Mouse (Mus musculus): ENCODE data around the gene Gm1043. TPM values are rescaled to one million over a fixed set of nuclear protein-coding genes. Genes with fewer than 3 reads are reported as not detected.

The Gm1043 gene
- polyA plus RNA-seq, 1 experiment from 2014 or later, result 0.03 TPM

- Histone ChIP-seq H3K4me2 (ENCODE audit: low read depth, low read length) (0 out of 2 replicates have a peak overlapping the region, but pooled peaks have one; percentile 10), H3K9me3 (ENCODE audit: control insufficient read depth, low read length) (no peaks in the 10 kb centered on the region), H3K4me3 (ENCODE audit: low read depth, low read length) (peak overlapping the region; percentile 41; the same call in 1 of the 2 replicates), H3K27ac (replicated peaks; ENCODE audit: low read depth, low read length) (no peak overlapping the region), H3K27me3 (replicated peaks; ENCODE audit: control insufficient read depth, insufficient read depth, low read length) (peaks cover 70% of the 10 kb centered on the region), H3K9ac (ENCODE audit: low read depth, low read length) (no peak overlapping the region), H3K4me1 (ENCODE audit: control insufficient read depth, insufficient read depth, low read length) (peaks cover 19% of the 10 kb centered on the region), H3K36me3 (ENCODE audit: control insufficient read depth, insufficient read depth, low read length) (no peaks in the 10 kb centered on the region)
- DNase-seq (ENCODE audit: low spot score) (peak; percentile 82), ATAC-seq (ENCODE audit: low read depth) (no peak)
- under 1% methylated on average over 19 of the region's 19 CpGs for WGBS
These were observed 158.2 kb downstream of the Gm1043 start for GRCm38 (mm10) chr5:37243169-37243886.

- no peak overlapping the region for H3K27ac ChIP-seq (replicated peaks; ENCODE audit: low read depth, low read length)
- no peak overlapping the region for H3K9ac ChIP-seq (ENCODE audit: low read depth, low read length)
- WGBS, result 3% methylated on average over 13 of the region's 13 CpGs
- no peaks in the 10 kb centered on the region for H3K9me3 ChIP-seq (ENCODE audit: control insufficient read depth, low read length)
- H3K4me3 ChIP-seq (ENCODE audit: low read depth, low read length), result no peak overlapping the region
- H3K4me1 ChIP-seq (ENCODE audit: control insufficient read depth, insufficient read depth, low read length), result peaks cover 19% of the 10 kb centered on the region
- H3K27me3 ChIP-seq (replicated peaks; ENCODE audit: control insufficient read depth, insufficient read depth, low read length), result peaks cover 70% of the 10 kb centered on the region
- no peak; the same call in 1 of the 2 replicates for ATAC-seq (ENCODE audit: low read depth)
- DNase-seq (ENCODE audit: low spot score), result peak; percentile 36
- peak overlapping the region; percentile 10; the same call in 1 of the 2 replicates for H3K4me2 ChIP-seq (ENCODE audit: low read depth, low read length)
- H3K36me3 ChIP-seq (ENCODE audit: control insufficient read depth, insufficient read depth, low read length), result no peaks in the 10 kb centered on the region
These were observed 159.0 kb downstream of the Gm1043 start for GRCm38 (mm10) chr5:37244161-37244560.

DNA sequence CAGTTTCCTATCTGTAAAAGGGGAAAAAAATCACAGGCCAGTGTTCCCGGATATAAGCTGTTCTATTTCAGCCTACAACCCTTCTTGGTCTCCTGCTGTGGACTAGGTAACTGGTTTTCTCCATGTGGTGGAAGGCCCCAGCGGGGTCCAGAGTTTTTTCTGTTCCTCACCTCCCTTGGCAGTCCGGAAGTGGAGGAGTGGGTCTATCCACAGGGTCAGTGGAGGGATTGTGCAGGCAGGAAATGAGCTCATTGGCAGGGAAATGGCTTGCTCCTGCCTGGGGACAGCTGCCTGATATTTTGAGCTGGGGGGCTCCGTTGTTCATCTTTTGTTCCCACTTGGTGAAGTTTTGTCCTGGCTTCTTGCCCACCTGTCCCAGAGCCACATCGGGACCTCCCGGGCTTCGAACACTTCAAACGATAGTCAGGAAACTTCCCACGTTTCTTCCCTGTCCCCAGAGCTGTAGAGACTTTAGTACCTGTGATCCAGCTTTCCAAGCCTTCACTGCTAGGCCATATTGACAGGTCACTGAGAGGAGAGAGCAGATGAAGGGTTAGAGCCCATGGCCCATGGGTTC, 159.6 kb downstream of the Gm1043 start:
- peaks cover 19% of the 10 kb centered on the region for H3K4me1 ChIP-seq (ENCODE audit: control insufficient read depth, insufficient read depth, low read length)
- no peaks in the 10 kb centered on the region for H3K36me3 ChIP-seq (ENCODE audit: control insufficient read depth, insufficient read depth, low read length)
- no peak overlapping the region for H3K9ac ChIP-seq (ENCODE audit: low read depth, low read length)
- no peak overlapping the region for H3K27ac ChIP-seq (replicated peaks; ENCODE audit: low read depth, low read length)
- DNase-seq (ENCODE audit: low spot score) (no peak), ATAC-seq (ENCODE audit: low read depth) (no peak)
- WGBS, result 37% methylated on average over 9 of the region's 9 CpGs
- H3K9me3 ChIP-seq (ENCODE audit: control insufficient read depth, low read length), result no peaks in the 10 kb centered on the region
- H3K4me2 ChIP-seq (ENCODE audit: low read depth, low read length), result peak overlapping the region; percentile 74; the same call in 1 of the 2 replicates
- H3K4me3 ChIP-seq (ENCODE audit: low read depth, low read length), result no peak overlapping the region; the same call in 1 of the 2 replicates
- peaks cover 69% of the 10 kb centered on the region for H3K27me3 ChIP-seq (replicated peaks; ENCODE audit: control insufficient read depth, insufficient read depth, low read length)

DNA sequence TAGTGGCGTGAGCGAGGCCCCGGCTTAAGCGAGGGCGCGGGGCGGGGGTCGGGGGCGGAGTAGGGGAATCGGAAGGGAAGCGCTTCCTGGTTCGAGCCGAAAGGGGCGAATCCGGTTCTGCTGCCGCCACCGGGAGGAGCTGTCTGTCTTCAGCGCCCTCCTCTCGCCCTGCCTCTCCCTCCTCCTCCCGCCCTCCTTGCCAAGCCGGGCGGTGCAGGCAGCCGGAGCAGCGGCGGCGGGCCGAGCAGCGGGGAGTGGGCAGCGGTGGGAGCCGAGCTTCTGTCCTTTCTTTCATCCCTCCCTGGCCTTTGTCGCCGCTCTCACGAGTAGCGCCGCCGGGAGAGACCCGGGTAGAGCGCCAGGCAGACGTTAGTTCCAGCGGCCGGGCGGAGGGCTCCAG, 160.5 kb downstream of the Gm1043 start:
- peak; percentile 67 for ATAC-seq (ENCODE audit: low read depth)
- peak; percentile 85 for DNase-seq (ENCODE audit: low spot score)
- peak overlapping the region; percentile 53 for H3K4me3 ChIP-seq (ENCODE audit: low read depth, low read length)
- no peak overlapping the region; the same call in 1 of the 2 replicates for H3K27ac ChIP-seq (replicated peaks; ENCODE audit: low read depth, low read length)
- H3K9me3 ChIP-seq (ENCODE audit: control insufficient read depth, low read length), result no peaks in the 10 kb centered on the region
- H3K27me3 ChIP-seq (replicated peaks; ENCODE audit: control insufficient read depth, insufficient read depth, low read length), result peaks cover 60% of the 10 kb centered on the region
- H3K36me3 ChIP-seq (ENCODE audit: control insufficient read depth, insufficient read depth, low read length), result no peaks in the 10 kb centered on the region
- peak overlapping the region; percentile 74 for H3K4me2 ChIP-seq (ENCODE audit: low read depth, low read length)
- 2% methylated on average over 15 of the region's 42 CpGs for WGBS
- peak overlapping the region; percentile 57 for H3K9ac ChIP-seq (ENCODE audit: low read depth, low read length)
- H3K4me1 ChIP-seq (ENCODE audit: control insufficient read depth, insufficient read depth, low read length), result peaks cover 19% of the 10 kb centered on the region

DNA sequence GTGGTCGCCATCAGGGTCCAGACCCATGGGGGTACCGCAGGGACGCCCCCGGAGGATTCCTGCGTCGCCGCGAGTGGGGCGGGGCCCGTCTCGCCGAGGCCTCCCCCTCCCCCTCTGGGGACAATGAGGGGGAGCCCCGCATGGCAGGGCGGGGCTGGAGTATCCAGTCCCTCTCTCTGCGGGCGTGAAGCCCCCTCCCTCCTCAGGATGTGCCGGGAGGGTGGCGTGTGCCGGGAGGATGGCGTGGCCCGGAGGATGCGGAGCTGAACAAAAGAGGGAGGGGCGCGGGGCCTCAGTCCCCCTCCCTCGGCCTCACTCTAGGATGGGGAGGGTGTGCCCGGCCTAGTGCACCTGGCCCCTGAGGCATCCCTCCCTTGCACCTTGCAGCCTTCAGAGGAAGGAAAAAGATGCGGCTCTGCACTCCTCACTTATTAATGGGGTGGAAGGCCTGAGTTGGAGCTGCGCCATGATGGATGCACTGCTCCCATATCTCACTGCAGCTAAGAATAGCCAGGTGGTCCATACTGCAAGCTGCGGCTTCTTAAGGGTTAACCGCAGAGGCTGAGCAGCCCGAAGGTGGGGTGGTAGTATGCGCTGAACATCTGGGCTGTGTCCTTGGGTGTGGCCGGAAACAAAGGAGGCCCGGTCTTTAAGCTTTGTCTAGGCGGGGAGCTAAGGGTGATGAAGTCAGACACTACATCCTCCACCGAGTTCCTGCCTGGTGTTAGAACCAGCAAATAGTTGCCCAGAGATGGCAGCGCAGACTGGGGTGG, 161.2 kb downstream of the Gm1043 start:
- Histone ChIP-seq H3K4me2 (ENCODE audit: low read depth, low read length) (peak overlapping the region; percentile 74), H3K9me3 (ENCODE audit: control insufficient read depth, low read length) (no peaks in the 10 kb centered on the region), H3K36me3 (ENCODE audit: control insufficient read depth, insufficient read depth, low read length) (no peaks in the 10 kb centered on the region), H3K9ac (ENCODE audit: low read depth, low read length) (peak overlapping the region; percentile 57), H3K27ac (replicated peaks; ENCODE audit: low read depth, low read length) (peak overlapping the region; percentile 21; the same call in 1 of the 2 replicates), H3K4me1 (ENCODE audit: control insufficient read depth, insufficient read depth, low read length) (peaks cover 19% of the 10 kb centered on the region), H3K27me3 (replicated peaks; ENCODE audit: control insufficient read depth, insufficient read depth, low read length) (peaks cover 53% of the 10 kb centered on the region), H3K4me3 (ENCODE audit: low read depth, low read length) (peak overlapping the region; percentile 53)
- WGBS, result 3% methylated on average over 19 of the region's 37 CpGs
- peak; percentile 33 for ATAC-seq (ENCODE audit: low read depth)
- peak; percentile 33 for DNase-seq (ENCODE audit: low spot score)

GRCm38 (mm10) chr5:37247456-37247855, 162.3 kb downstream of the Gm1043 start:
- no peak overlapping the region for H3K27ac ChIP-seq (replicated peaks; ENCODE audit: low read depth, low read length)
- H3K36me3 ChIP-seq (ENCODE audit: control insufficient read depth, insufficient read depth, low read length), result no peaks in the 10 kb centered on the region
- peaks cover 10% of the 10 kb centered on the region for H3K4me1 ChIP-seq (ENCODE audit: control insufficient read depth, insufficient read depth, low read length)
- no peak overlapping the region for H3K4me3 ChIP-seq (ENCODE audit: low read depth, low read length)
- ATAC-seq (ENCODE audit: low read depth), result no peak
- 43% methylated on average over 4 of the region's 4 CpGs for WGBS
- H3K9me3 ChIP-seq (ENCODE audit: control insufficient read depth, low read length), result no peaks in the 10 kb centered on the region
- H3K27me3 ChIP-seq (replicated peaks; ENCODE audit: control insufficient read depth, insufficient read depth, low read length), result peaks cover 42% of the 10 kb centered on the region
- H3K4me2 ChIP-seq (ENCODE audit: low read depth, low read length), result peak overlapping the region; percentile 8; the same call in 1 of the 2 replicates
- no peak for DNase-seq (ENCODE audit: low spot score)
- no peak overlapping the region for H3K9ac ChIP-seq (ENCODE audit: low read depth, low read length)

DNA sequence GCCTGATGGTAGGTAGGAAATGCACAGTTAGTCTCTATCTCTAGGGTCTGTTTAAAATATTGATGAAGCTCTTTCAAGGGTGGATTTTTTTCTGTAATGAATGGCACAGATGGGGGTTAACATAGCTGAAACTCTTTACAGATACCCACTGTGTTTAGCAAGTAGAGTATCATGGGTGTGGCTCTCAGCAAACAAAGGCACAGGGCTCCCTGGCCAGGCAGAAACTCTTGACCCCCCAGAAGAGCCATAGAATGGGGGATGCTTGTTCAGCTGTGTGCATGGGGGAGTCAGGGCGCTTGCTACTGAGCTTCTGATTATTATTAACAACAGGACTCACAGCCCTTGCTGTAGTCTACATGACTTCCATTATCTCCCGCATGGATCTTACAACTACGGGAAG, 163.7 kb downstream of the Gm1043 start:
- Histone ChIP-seq H3K4me2 (ENCODE audit: low read depth, low read length) (no peak overlapping the region), H3K9ac (ENCODE audit: low read depth, low read length) (no peak overlapping the region), H3K36me3 (ENCODE audit: control insufficient read depth, insufficient read depth, low read length) (no peaks in the 10 kb centered on the region), H3K27ac (replicated peaks; ENCODE audit: low read depth, low read length) (no peak overlapping the region), H3K9me3 (ENCODE audit: control insufficient read depth, low read length) (no peaks in the 10 kb centered on the region), H3K4me3 (ENCODE audit: low read depth, low read length) (no peak overlapping the region), H3K4me1 (ENCODE audit: control insufficient read depth, insufficient read depth, low read length) (peaks cover 10% of the 10 kb centered on the region), H3K27me3 (replicated peaks; ENCODE audit: control insufficient read depth, insufficient read depth, low read length) (peaks cover 29% of the 10 kb centered on the region)
- 67% methylated on average over 3 of the region's 3 CpGs for whole genome bisulfite sequencing
- DNase-seq (ENCODE audit: low spot score) (no peak), ATAC-seq (ENCODE audit: low read depth) (no peak)

DNA sequence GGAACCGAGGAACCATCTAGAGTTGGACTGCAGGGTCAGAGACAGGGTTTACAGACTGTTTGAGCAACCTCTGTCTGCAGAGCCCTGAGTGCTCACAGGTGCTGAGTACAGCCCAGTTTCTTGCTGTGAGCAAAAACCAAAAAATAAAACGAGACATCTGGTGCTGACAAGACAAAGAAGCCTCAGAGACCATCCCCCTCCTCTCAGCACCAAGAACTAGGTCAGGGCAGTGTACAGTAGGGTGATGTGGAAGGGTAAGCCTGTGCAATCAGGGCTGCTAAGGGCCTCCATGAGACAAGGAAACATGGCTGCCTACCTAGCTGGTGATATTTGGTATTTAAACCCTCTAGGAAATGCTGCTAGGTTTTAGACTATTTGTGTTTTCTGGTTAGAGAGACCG, 166.4 kb downstream of the Gm1043 start:
- no peak for DNase-seq (ENCODE audit: low spot score)
- Histone ChIP-seq H3K9ac (ENCODE audit: low read depth, low read length) (no peak overlapping the region), H3K4me2 (ENCODE audit: low read depth, low read length) (no peak overlapping the region), H3K27me3 (replicated peaks; ENCODE audit: control insufficient read depth, insufficient read depth, low read length) (peaks cover 3% of the 10 kb centered on the region), H3K9me3 (ENCODE audit: control insufficient read depth, low read length) (no peaks in the 10 kb centered on the region), H3K4me3 (ENCODE audit: low read depth, low read length) (no peak overlapping the region), H3K36me3 (ENCODE audit: control insufficient read depth, insufficient read depth, low read length) (no peaks in the 10 kb centered on the region), H3K4me1 (ENCODE audit: control insufficient read depth, insufficient read depth, low read length) (no peaks in the 10 kb centered on the region; the same call in 1 of the 2 replicates), H3K27ac (replicated peaks; ENCODE audit: low read depth, low read length) (no peak overlapping the region)
- 67% methylated on average over 3 of the region's 3 CpGs for WGBS
- no peak for ATAC-seq (ENCODE audit: low read depth)
